Mouse (Mus musculus) urinary bladder, adult 2 months (tissue): ENCODE measurements around the gene Umodl1. TPM values are rescaled to one million over a fixed set of nuclear protein-coding genes. Genes with fewer than 3 reads are reported as not detected.

Experiments used
- DNase-seq: peaks from one replicate; pipeline ENCODE4 v3.0.0; 2022; ENCODE audit warnings: low spot score
- polyA plus RNA-seq: library from polyadenylated mRNA; depleted of rRNA; stranded (reverse); fragments of >200 nt; gene quantifications from 2 replicates; pipeline ENCODE4 v1.2.3, GENCODE M21; 2012; rRNA removed

The Umodl1 gene
- not detected in 2 replicates for polyA plus RNA-seq

DNA sequence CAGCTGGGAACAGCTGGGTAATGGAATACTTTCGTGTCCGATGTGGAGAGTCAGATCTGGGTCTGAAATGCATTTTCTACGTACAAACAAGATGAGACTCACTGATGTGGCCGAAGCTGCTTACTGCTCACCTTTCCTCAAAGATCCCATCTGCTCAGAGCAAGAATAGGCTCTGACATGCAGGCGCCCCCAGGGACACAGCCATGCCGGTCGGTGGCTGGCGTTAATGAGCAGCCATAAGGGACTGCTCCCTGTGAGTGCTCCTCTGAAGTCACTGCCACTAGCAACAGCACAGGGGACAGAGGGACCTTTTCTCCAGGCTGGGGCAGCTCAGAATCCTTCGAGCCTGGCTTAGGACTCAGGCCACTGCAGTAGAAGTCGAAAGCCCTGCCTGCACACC is at the start of gene Umodl1:
TSS of gene Umodl1 (plus strand) at position 301 of the 400 bp plus-strand sequence.
- no peak for DNase-seq

- DNase-seq = no peak
Measured at GRCm38 (mm10) chr17:30907577-30907976, 46.9 kb upstream of the Umodl1 start.

DNA sequence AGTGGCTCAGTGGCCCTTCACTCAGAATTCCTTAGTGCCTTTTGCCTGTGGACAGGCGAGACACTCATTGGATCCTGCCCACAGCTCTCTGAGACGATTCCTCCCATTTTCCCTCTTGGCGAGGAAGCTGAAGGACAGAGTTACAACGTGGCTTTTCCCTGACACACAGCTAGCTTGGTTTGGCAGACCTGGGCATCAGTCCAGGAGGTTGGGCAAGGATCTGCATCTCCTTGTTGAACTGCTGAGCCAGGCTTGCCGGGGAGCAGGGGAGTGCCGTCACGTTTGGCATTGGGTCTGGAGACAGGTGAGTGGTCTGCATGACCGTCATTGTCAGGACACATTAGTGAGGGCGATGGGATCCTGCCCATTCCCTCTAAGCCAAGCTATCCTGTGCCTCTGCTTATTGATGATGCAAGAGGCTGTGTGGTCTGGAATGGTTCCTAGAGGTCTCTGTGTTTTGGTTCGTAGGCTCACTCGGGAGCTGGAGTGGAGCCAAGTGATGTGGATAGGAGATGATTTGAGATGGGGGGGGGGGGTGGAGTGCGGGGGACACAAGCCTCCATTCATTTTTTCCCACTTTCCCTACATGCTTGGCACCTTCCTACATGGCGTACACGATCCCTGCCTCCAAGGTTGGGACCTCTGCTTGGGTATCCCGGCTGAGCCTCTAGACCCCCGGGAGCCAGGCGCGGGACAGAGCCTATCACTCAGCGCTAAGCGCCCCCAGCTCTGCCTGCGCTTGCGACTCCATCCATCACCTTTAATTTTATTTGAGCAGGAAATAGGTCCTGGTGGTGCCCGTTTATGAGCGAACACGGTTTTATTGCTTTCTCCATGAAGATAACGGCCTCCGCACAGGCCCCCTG is 43.3 kb upstream of the Umodl1 start:
- no peak for DNase-seq

GRCm38 (mm10) chr17:30911732-30912088 is 42.7 kb upstream of the Umodl1 start:
- DNase-seq = no peak

- DNase-seq = no peak
Measured at GRCm38 (mm10) chr17:30912536-30912935, 41.9 kb upstream of the Umodl1 start.

DNA sequence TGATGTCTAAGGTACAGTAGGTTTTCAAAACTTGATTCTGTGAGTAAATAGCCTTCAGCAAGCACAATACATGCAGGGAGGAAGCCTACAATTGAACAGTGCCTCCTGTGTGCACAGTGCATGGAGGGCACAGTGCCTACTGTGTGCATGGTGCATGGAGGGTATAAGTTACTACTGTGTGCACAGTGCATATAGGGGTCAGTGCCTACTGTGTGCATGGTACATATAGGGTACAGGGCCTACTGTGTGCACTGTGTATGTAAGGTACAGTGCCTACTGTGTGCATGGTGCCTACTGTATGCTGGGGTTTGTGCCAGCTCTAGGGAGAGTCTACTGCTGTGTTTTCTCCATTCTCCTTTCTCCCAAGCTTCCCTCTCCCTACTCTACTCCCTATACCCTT is 40.2 kb upstream of the Umodl1 start:
- DNase-seq = no peak

GRCm38 (mm10) chr17:30923566-30923965 is 30.9 kb upstream of the Umodl1 start:
- DNase-seq = no peak

DNA sequence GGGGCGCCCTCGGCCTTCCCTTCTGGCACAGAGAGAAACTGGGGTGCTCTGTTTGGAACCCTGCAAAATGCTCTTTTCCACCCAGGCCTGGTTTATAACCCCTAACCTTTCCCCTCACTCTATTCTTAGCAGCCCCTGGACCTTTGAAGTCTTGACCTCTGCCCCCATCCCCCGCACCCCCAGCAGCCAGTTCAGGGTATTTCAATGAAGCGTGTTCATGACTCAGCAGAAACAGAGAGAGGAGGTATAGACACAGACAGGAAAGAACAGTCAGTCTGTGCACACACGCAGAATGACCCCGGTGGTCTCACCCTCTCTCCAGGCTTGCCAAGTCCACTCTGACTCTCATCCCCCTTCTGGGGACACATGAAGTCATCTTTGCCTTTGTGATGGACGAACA is 23.6 kb upstream of the Umodl1 start:
- DNase-seq = no peak

- no peak for DNase-seq
Measured at GRCm38 (mm10) chr17:30932836-30933235, 21.6 kb upstream of the Umodl1 start.

DNA sequence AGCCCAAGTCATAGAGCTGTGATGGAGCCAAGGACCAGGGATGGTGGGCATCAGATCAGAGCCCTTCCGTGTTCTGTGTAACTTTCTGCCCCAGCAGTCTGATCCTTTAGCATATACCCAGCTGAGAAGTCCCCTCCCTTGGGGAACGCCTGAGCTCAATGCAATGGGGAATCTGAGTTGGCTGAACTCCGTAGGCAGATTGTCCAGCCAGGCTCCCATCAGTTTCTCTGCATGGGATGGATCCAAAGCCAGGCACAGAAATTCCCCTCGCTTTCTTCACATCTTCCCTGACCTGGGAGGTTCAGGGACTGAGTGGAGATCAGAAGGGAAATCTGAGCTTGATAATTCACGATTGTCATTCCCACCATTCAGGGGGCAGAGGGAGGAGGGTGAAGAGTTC is 19.1 kb upstream of the Umodl1 start:
- no peak for DNase-seq

DNA sequence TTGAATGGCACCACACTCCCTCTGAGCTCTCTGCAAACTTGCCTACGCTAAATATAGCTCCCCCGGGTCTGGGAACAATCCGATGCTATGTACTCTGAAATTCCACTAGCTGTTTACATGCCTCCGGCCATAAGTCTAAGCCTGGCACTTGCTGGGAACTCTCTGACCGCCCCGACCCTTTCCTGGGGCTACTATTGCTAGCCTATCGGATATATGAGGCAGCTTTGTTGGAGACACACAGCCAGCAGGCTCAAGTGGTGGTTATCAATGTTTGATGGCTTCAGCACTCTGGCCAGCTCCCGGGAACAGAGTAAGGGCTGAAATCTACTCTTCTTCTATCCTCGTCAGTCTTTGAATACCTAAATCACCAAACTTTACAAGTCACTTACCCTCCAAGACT is 15.9 kb upstream of the Umodl1 start:
- no peak for DNase-seq

GRCm38 (mm10) chr17:30948382-30948781 is 6.1 kb upstream of the Umodl1 start:
- no peak for DNase-seq

DNA sequence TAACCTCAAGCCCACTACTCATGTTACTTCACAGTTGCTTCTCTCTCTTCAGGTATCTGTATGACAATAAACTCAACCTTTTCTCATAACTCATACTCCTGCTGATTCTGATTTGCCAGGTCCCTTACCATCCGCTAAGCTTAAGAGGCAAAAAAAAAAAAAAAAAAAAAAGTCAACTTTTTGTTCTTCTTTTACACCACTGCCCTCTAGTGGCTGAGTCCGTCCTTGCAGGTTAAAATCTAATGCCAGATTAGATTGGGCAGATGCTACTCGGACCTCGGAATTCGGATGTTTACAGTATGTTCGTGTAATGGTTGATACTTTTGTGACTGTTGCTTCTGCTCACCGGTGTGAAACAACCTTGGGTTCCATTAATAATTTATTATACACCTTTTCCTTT is 3.7 kb upstream of the Umodl1 start:
- DNase-seq = no peak

- DNase-seq = no peak
Measured at GRCm38 (mm10) chr17:30951600-30951999, 2.8 kb upstream of the Umodl1 start.

GRCm38 (mm10) chr17:30961936-30962592 is 7.6 kb downstream of the Umodl1 start:
- no peak for DNase-seq

GRCm38 (mm10) chr17:30962880-30963279 is 8.4 kb downstream of the Umodl1 start:
- no peak for DNase-seq

GRCm38 (mm10) chr17:30969983-30970382 is 15.5 kb downstream of the Umodl1 start:
- DNase-seq = no peak

DNA sequence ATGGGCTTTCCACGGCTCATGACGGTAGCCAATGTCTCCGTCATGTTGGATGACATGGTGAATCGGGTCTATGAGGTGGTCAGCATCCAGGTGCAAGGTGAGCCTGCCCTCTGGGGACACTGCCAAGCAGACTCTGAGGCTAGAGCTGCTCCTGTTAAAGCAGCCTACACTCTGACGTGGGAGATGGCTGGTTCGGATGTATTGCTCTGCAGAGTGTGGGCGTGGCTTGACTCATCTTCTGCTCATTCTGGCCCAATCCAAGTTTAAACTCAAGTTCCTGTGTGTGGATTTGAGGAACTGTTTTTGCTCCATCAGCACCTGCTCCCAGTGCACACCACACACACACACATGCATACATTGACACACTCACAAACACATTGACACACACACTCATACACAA is 17.4 kb downstream of the Umodl1 start:
- DNase-seq = no peak

DNA sequence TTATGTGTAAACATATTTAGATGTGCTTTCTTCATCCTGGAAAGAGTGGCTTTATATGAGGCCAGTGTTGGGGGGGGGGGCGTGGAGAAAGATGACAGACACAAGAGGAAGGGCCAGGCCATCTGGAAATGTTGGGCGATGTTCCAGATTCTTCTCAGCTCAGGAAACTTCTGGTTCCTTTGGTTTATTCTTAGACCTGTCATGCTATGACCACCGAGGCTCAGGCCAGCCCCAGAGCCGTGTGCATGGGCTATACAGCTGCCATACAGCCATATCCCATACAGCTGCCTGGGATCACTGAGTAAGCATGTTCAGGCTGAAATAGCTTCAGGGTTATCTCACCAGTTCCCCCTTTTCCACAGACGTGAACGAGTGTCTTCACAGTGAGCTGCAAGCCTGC is 18.9 kb downstream of the Umodl1 start:
- no peak for DNase-seq

DNA sequence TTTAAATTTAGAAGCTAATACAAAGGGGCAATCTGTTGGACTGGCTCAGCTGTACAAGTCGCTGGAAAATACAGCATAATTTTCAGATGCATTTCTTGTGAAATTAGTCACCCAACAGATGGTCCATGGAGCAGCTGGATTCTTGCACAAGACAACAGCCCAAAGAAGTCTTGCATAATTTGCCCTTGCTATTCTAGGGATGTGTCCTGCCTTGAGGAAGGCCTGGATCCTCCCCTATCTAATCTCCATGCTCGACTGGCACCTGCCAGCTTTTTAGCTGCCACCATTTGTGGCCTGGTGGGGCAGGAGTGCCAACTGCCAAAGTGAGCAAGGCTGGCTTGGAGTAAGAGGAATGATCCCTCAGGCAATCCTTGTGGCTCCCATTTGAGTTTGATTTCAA is 22.9 kb downstream of the Umodl1 start:
- DNase-seq = no peak

- no peak for DNase-seq
Measured at GRCm38 (mm10) chr17:30978556-30978955, 24.1 kb downstream of the Umodl1 start.

- DNase-seq = no peak
Measured at GRCm38 (mm10) chr17:30983521-30983920, 29.1 kb downstream of the Umodl1 start.

- DNase-seq = no peak
Measured at GRCm38 (mm10) chr17:30990254-30990653, 35.8 kb downstream of the Umodl1 start.
